Mouse (Mus musculus) ovary, postnatal 14 days (tissue): ENCODE data around the gene Rbfox1.
A peak's percentile ranks its signal among the peaks of the same experiment; 100 is the strongest.

Source experiments
- DNase-seq: peaks from one replicate; pipeline ENCODE4 v3.0.0; 2022; ENCODE audit warnings: low spot score

Gene Rbfox1

DNA sequence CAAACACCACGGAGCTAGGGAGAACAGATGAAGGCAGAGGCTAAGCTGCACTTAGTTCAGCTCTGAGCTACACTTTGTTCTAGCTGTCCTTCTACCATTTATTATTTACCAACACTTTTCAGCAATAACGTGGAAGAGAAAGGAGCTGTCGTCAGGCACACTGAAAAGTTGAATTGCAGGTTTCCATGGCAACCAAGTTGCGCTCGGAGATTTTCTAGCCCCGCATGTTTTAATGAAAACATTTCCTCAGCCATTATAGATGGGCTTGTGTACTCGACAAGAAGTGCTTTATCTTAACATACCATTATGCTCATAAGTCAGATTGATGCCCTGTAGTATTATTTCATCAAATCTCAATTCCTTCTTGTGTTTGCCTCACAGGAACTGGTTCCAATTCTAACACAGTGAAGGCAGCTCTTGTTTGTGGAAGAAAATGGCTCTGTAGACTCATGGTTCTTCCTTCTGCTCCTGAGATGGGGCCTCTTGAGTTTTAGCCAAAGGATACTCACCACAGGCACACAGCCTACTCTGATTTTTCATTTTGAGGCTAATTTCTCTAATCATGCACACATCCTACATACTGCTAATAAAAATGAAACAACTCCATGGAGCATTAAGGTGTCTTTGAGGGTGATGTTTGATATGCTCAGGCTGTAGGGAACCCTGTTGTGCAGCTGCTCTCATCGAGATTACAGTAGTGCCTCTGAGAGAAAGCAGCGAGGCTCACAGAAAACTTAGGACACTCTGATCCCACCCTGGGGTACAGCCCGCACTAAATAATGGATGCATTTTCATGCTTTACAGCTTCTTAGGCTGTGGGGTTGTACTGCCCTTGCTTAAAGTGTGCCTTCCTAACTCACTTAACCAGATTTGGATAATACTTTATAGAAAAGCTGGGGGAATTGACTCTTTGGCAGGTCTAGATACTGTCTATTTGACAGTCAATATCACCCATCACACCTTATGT lies 107.2 kb downstream of the Rbfox1 start:
- DNase-seq, result no peak

DNA sequence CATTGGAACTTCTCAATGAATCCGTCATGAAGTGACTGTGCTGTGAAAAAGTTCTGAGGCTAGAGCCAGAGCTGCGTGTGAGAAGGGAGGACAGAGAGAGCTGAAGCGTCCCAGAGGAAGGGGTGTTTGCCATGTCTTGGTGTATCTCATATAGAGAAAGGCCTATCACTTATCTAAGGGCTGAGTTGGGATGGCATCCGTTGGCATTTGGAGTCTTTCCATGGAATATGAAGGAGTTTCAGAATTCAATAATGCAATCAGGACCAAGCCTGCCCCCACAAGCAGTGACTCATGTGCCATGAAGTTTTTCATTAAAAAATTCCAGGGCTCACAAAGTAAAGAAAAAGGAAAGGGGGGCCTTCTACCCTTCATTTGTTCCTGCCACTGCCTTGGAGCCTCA lies 112.0 kb downstream of the Rbfox1 start:
- DNase-seq, result no peak

DNA sequence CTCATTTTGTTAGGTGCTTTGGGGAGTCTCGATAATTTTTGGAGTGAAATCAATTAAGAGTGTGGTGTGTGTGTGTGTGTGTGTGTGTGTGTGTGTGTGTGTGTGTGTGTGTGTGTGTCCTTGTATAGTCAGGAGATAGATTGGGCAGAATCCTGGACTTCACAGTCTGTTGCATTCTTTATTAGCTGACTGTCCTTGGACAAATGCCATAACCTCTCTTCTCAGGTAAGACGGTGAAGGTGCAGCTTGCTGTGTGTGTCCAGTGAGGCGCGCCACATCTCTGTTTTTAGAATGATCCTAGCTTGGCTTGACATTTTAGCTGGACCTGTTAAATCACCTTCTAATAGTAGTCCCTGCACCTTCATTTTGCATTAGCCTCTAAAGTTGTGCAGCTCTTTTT lies 112.5 kb downstream of the Rbfox1 start:
- DNase-seq, result no peak

DNA sequence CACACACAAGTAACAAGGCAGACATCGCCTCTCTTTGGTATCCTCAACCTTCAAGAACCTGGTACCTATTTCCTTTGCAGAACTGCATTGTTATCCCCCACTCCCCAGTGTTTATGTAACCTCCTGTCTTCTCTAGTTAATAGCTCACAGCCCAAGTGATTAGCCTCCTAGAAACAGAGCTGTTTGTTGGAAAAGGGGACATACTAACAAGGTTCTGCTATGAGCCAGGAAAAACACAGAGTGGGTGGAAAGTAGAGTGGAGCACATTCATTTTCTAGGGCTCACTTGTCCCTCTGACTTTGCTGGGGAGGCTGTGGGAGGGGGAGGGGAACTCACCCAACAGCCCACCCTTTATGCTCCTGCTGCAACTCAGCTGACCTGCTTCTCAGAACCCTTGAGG lies 114.9 kb downstream of the Rbfox1 start:
- no peak for DNase-seq

DNA sequence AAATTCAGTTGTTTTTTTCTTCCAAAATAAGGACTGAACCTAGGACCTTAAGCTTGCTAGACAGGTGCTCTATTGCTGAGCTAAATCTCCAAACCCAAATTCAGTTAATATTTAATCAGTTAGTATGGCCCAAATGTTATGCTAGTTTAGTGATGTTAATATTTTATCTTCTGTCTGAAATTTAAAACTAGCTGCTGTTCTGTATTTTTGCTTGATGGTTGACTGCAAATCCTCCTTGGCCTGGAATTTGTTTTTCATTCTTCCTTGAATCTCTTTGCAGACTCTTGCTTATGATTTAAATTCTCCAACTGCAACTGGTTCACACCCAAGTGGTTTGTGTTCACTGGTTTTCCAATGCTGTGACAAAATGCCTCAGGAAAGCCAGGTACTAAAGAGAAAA lies 121.8 kb downstream of the Rbfox1 start:
- DNase-seq, result no peak

DNA sequence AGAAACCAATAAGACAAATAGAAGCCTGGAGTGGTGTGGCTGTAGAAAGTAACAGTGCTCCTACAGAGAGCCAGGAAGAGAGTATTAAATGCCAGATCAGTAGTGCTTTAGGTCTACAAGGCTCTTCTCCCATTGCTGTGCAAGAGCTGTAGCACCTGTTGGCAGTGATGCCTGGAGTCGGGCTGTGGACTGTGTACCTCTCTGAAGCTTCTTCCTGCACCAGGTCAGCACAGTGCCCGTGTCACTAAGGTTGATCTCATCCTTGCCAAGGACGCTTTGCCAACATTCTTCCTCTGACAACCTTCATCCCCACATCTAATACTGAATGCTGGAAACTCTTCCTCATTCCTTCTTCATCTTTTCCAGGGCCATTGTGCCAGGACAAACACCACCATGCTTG lies 127.7 kb downstream of the Rbfox1 start:
- DNase-seq, result no peak

DNA sequence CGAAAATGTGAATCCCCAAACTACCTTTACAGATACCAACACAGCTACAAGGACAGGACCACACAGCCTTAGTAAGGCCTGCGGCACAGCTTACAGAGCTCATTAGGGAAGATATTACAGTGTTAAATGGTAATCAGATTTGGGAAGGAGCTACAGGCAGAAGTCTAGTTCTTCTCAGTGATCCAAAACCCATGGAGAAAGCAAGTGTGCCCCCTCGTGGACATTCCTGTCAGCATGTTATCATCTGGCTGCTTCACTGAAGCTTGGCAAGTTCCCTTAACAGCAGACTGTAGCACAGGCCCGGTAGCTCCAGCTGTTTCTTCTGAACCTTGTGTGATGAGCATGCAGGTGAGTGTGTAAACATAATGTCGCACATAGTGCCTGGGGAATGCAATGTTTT lies 133.5 kb downstream of the Rbfox1 start:
- peak; percentile 68 for DNase-seq

DNA sequence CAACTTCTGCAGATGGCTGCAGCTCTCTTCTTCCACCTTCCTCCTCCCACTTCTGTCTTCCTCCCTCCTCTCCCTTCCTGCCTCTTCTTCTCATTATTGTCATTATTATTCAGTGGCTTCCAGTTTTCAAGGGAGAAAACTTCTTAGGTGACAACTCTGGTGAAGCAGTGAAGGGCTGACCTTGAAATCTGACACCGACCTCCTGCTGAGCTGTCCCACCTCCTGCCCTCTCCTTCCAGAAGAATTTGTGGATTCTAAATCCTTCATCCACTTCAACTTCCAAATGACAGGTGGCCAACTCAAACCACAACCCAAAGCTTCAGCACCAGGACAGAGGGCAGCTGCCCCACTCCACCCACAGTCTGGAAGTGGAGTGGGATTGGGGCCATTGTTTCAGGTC lies 134.2 kb downstream of the Rbfox1 start:
- DNase-seq, result no peak

DNA sequence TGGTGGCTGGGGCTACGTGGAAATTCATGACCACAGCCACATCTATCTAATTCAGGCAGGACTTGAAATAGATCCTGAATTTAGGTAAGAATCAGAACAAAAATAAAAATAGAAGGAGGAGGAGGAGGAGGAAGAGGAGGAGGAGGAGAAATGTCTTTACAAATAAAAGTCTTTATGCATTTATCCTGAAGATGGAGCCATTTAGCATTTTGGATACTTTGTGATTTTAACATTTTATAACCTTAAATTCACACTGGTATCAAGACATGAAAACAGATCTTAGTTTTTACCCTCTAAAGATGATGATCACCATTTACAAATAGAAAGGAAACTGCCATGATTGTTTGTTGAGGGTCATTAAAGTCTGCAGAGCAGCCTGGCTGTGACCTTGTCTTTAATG lies 146.1 kb downstream of the Rbfox1 start:
- no peak for DNase-seq

DNA sequence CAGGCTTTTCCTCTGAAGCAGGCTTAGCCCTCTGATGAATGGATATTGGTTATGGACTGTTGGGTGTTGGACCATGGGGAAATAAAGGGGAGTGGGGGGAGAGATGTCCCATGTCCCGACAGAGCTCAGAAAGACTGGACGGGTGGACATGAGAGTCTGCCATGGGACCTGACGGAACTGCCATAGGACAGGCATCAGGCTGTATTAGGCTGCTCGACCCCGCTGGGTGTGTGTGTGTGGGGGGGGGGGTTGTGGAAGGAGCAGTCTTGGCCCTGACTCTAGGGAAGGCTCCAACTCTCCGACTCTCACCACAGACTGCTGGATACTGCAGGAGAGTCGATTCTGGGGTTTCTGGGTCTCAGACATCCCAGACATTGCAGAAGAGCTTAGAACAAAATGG lies 147.4 kb downstream of the Rbfox1 start:
- DNase-seq, result no peak

DNA sequence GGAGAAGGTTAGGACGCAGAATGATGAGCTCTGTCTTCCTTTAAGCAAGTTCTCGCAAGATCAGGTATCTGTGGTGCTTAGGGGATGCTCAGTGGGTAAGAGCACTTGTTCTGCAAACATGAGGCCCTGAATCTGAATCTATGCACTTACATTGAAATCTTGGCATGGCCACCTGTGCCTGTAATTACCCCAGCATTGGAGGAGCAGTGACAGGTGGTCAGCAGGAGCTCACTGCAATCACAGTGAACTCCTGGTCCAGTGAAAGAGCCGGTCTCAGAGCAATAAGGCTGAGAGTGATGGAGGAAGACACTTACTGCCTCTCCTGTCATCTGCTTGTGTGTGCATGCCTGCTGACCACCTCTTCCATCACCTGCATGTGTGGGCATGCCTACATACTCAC lies 149.7 kb downstream of the Rbfox1 start:
- no peak for DNase-seq

DNA sequence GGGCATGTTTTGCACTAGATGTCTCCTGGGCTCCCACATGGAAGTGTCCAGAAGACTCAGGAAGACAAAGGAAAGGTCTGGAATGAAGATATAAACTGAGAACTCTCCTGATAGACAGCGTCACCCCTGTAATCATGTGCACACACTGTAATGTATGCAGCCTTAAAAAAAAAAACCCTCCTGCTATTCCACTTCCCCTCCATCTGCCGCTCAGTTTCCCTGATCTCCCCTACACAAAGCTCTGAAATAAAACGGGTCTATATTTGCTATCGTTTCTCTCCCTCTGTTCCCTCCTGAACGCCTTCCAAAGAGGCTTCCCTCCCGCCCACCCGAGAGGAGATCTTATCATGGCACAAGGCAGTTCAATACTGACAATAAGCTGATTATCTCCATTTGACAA lies 151.9 kb downstream of the Rbfox1 start:
- DNase-seq, result no peak

DNA sequence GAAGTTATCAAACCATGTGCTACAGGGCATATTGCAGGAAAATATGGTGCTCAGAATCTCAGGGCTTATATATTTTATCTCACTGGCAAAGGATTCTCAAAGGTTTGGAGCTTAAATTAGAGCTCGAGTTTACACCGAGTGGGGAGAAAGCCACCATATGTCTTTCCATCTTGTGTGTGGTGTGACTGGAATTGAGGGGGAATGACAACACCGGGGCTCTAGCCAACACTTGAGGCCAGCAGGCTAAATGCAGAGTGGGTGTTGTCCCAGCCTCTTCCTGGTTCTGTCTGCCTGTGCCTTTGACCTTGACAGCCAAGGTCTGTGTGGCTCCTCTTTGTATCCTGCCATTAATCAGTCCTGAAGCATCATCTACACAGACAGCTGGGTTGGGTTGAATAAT lies 157.6 kb downstream of the Rbfox1 start:
- no peak for DNase-seq

DNA sequence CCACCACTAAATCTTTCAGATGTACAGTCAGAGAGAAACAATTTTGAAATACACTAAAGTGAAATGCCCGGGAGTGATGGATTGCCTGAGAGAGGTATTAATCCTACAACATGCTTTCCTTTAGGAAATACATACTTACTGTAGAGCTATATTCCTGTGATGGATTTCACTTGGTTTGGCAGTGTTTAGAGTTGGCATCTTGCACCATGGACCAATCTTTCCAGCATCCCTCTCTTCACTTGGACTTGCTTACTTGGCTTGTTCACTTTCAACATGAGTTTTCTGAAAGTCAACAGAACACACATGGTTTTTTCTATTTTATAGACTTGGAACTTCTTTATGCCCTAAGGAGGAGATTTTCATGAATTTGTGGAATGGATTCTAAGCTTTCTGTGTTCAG lies 163.4 kb downstream of the Rbfox1 start:
- no peak for DNase-seq

DNA sequence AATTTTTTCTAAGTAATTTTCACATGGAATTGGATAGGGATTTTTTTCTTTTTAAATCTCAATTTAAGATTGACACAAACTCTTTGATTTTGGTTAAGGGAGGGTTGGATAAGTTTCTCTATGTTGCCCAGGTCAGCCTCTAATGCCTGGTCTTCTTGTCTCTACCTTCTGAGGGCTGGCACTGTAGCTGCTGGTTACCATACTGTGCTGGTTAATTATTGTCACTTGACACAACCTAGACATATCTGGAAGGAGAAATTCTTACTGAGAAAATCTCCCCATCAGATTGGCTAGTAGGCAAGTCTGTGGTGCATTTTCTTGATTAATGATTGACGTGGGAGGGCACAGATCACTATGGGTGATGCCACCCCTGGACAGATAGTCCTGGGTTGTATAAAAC lies 177.3 kb downstream of the Rbfox1 start:
- no peak for DNase-seq

DNA sequence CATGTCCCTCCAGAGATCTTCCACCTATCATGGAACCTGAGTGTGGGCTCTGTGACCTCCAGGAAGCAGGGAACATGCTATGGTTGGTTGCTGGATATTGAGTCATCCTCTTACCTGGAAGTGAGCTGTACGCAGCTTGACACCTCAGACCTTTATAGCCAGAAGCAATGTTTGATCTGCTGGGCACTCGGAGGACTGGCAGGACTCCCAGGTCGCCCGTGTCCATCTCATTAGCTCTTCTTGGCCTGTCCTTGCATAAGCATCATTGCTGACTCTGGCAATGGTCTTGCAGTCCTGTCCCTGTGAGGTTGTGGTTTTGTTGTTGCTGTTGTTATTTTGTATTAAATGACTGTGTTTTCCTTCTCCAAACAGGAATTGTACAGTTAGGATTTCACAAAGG lies 180.3 kb downstream of the Rbfox1 start:
- DNase-seq, result no peak

DNA sequence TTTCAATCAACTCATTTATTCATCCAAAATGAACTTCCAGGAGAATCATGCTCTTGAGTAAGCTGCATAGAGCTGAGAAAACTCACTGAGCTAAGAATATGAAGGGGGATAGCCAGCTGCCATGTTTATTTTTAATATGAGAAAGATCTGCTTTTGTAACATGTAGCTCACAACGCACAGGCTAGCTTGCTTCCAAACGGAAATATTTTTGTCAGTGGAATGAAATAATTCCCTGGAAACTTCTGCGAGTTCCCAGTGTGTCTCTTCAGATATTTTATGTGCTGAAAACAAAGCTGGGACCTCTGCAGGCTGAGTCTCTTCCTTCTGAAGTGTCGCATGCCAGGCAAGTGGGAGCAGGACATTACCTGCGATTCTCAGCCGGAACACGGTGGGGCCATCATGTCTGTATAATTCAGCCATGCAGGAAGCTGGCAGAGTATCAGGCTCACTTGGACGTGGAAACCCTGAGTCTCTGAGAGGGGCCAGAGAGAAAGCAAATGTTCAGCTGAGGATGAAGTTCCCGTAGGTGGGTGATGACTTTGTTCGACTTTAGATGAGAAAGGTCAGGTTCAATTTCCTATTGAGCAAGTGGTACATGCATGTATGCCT lies 190.4 kb downstream of the Rbfox1 start:
- DNase-seq, result no peak

DNA sequence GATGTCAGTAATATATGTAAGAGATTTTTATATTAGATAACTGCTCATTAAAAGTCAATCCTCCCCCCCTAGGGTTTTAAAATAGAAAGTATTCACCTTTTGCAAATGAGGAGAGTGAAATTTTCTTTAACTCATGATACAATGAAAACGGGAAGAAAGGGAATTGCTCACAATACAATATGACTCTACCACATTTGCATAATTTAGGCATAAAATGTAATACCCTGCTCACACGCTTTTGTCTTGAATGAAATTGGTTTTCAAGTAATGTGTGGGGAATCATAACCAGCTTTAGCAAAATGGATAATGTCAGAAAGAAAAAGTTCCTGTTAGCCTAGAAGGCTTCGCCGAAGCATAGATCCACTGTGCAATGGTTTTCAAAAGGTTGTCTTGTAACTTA lies 193.9 kb downstream of the Rbfox1 start:
- no peak for DNase-seq

DNA sequence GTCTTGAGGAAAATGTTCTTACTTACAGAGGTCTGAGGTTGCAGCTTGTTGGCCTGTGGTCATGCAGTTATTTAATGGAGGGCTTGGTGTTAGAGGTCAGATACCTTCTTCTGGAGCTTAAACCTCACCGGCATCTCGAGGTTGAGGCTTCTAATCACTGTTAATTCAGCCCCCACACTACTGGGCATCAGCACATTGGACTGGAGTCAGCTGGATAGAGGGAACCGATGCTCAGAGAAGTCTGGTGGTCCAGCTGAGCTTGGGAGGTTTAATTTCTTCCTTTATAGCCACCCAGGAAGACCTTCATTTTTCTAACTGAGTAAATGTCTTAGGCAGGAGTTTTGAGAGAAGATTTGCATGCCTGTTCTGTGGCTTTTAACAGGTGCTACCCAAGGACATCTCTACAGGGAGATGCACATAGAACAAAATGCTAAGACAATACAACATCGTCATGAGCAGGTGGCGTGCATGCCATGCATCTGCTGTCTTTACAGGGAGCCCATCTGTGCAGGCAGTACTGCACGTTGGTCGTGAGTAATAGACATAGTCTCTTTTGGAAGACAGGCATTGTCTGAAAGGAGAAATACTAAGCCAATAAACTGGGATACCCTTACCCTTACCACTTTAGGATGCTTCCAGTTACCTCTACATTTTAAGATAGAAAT lies 199.7 kb downstream of the Rbfox1 start:
- DNase-seq, result no peak

DNA sequence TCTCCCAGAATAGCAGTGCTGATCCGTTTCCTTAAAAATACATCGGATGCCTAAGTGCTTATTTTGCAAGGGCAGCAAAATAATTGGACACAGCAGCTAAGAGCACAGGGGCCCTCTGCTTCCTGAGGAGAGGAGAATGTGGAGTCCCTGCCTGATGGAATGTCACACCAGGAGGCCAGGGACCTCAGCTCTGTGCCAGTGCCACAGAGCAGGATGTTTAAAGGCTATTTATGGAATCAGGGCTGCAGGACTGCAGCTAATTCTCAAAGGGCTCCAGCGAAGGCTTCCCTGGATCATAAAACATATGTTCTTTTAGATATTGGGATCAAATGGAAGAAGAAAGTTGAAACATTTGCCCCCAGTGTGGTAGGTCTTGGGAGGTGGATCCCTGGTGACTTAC lies 201.0 kb downstream of the Rbfox1 start:
- no peak for DNase-seq

DNA sequence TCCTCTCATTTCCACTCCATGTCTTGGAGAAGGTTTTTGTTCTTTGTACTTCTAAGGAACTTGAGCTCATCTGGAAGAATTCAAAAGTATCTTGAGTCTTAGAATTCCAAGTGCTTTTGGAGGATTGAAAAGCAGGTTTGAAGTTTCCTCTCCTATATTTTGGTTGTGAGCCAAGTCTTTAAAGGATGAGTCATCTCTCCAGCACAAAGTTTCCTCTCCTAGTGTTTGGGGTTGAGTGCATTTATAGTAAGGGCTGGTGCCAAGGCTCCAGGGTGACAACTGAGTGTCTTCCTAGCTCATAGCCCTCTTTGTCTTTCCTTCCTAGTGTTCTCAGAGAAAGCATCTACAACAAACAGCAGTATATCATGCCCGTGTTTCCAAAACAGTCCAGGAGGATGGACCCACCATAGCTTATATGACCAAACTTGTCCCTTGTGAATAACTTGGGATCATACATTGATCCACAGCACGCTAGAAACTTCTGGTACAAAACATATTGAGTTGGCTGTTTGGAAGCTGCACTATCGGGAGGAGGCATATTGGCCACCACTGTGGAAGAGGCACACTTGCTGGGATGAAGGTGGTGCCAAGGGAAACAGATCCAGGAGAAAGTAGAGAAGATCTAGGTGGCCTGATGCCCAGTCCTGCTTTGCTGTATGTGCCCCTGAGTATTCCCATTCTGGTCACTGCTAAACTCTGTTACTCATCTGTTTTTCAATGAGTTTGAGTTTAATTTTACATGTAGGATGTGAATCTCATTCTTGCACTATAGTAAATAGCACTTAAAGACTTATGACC lies 206.4 kb downstream of the Rbfox1 start:
- DNase-seq, result no peak

DNA sequence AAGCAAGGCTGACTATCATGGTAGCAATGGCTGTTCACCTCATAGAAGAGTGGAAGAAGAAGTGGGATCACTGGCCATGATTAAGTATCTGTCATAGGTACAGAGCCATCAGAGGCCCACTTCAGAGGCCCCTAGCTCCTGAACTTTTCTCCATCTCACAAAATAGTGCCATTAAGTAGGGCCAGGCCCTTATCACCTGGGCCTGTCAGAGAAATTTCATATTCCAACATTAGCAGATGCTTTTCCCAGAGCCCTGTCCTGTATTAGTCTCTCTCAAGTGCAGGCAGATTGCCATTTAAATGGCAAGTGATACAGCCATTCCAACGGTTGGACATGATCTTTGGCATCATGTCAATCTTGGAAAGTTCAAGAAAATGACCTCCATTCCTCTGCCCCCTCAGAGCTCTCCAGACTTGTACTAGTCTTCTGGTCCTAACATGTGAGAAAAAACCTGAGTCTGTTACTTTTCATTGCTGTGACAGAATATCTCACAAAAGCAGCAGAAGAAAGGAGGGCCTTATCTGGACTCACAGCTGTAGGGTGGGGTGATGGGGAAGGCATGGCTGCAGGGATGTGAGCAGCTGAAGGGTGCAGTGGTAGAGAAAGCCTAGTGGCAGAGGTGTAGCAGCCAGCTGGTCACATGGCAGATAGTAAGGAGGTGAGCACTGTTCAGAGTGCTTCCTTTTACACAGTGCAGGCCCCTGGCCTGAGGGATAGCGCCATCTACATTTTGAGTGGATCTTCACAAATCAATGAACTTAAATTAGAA lies 210.6 kb downstream of the Rbfox1 start:
- DNase-seq, result no peak
